Mouse (Mus musculus): ENCODE measurements around the gene Crx. TPM values are rescaled to one million over a fixed set of nuclear protein-coding genes. Genes with fewer than 3 reads are reported as not detected.

Crx gene
- polyA plus RNA-seq, 1 experiment from 2014 or later, result not detected

DNA sequence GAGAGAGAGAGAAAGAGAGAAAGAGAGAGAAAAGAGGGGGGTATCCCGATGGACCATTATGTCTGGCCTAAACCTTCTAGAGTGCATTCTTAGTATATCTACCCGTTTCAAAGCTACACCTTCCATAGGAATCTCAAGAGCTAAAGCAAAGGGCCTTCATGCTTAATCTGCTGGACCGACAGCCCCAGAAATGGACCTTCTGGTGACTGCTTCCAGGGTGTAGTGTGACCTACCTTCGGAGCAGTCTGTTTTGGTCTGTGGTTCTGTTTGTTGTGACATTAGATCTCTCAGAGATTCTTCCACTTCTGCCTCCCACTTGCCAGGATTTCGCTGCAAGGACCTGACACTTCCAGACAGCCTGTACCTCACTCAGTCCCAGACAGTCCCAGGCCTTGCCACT is 30.8 kb upstream of the Crx start:
- no peaks in the 10 kb centered on the region for H3K9me3 ChIP-seq
- no peak overlapping the region for H3K4me2 ChIP-seq
- WGBS, result 80% methylated on average over 5 of the region's 5 CpGs
- H3K4me1 ChIP-seq, result no peaks in the 10 kb centered on the region
- no peak overlapping the region for H3K27ac ChIP-seq
- ATAC-seq (ENCODE audit: low FRiP score), result no peak
- H3K36me3 ChIP-seq (replicated peaks), result no peaks in the 10 kb centered on the region
- H3K4me3 ChIP-seq (replicated peaks), result no peak overlapping the region
- no peaks in the 10 kb centered on the region for H3K27me3 ChIP-seq
- no peak overlapping the region for H3K9ac ChIP-seq

DNA sequence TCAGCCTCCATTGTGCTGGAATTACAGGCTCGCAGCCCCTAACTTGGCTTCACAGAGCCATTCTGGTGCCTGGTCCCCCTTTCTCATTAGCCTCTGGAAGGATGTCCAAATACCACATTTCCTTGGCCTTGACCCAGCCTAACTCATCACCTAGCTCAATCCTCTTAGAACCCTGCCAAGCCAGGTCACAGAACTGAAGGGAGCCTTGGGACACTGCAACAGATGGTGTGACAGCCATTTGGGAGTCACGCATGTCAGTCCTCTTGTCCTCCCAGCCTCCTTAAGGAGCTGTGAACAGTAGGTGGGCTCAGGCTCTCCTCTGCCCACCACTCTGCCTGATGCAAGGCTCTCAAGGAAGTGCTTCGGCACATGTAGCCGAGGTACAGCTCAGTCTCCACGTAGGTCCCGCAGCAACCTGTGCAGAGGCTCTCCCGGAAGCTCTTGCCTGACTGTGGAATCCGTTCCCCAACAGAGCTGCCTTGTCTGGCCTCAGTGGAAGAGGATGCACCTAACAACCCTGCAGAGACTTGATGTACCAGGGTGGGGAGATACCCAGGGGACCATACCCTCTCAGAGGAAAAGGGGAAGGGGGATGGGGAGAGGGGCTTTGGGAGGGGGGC is 28.3 kb upstream of the Crx start:
- 90% methylated on average over 8 of the region's 8 CpGs for WGBS
- Histone ChIP-seq H3K36me3 (replicated peaks) (no peaks in the 10 kb centered on the region), H3K4me3 (replicated peaks) (no peak overlapping the region)

DNA sequence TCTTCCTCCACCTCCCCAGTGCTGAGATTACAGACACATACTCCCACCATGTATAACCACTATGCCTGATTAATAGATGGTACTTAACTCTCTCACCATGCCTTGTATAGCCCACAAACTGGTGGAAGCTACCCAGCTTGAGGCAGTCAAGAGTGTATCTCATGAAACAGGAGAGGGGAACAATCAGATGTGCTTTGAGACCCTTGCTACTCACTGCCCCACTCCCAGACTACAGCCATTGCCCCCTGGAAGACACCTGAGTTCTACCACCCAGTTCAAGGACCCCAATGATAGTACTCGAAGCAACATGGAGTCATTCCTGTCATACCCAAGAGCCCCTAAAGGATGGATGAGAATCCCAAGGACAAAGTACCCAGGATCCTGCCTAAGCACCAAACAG is 26.8 kb upstream of the Crx start:
- no peak for ATAC-seq (ENCODE audit: low FRiP score)
- H3K4me1 ChIP-seq, result no peaks in the 10 kb centered on the region
- WGBS, result 81% methylated on average over 1 of the region's 1 CpGs
- no peak overlapping the region for H3K9ac ChIP-seq
- H3K9me3 ChIP-seq, result no peaks in the 10 kb centered on the region
- no peak overlapping the region for H3K4me2 ChIP-seq
- H3K36me3 ChIP-seq (replicated peaks), result no peaks in the 10 kb centered on the region
- H3K27me3 ChIP-seq, result no peaks in the 10 kb centered on the region
- H3K27ac ChIP-seq, result no peak overlapping the region
- no peak overlapping the region for H3K4me3 ChIP-seq (replicated peaks)

More for the DNA sequence above, 28.3 kb upstream of the Crx start:
- Histone ChIP-seq H3K27me3 (no peaks in the 10 kb centered on the region), H3K9me3 (no peaks in the 10 kb centered on the region), H3K27ac (no peak overlapping the region), H3K9ac (no peak overlapping the region), H3K4me1 (no peaks in the 10 kb centered on the region), H3K4me2 (no peak overlapping the region)
- ATAC-seq (ENCODE audit: low FRiP score), result no peak

DNA sequence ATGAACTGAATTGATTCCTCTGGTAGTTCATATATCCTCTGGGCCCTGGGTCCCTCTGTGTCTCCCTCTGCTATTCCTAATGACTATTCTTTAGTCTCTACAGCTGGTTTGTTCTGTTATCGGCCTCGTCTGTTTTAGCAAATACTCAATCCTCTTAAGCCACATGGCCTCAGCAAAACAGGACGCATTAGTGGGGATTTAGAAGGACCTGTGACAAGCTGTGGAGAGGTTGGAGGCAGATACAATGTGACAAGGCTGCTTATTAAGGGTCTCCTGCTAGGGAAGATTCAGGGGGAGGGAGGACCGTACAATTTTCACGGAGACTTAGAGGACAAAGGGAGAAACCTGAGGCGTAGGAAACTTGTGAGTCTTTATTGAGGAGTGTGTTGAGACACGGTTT is 26.1 kb upstream of the Crx start:
- WGBS, result 57% methylated on average over 7 of the region's 7 CpGs
- no peak overlapping the region for H3K27ac ChIP-seq
- H3K4me1 ChIP-seq, result no peaks in the 10 kb centered on the region
- no peak overlapping the region for H3K4me3 ChIP-seq (replicated peaks)
- no peaks in the 10 kb centered on the region for H3K27me3 ChIP-seq
- ATAC-seq (ENCODE audit: low FRiP score), result no peak
- H3K36me3 ChIP-seq (replicated peaks), result no peaks in the 10 kb centered on the region
- no peaks in the 10 kb centered on the region for H3K9me3 ChIP-seq
- H3K4me2 ChIP-seq, result no peak overlapping the region
- no peak overlapping the region for H3K9ac ChIP-seq

DNA sequence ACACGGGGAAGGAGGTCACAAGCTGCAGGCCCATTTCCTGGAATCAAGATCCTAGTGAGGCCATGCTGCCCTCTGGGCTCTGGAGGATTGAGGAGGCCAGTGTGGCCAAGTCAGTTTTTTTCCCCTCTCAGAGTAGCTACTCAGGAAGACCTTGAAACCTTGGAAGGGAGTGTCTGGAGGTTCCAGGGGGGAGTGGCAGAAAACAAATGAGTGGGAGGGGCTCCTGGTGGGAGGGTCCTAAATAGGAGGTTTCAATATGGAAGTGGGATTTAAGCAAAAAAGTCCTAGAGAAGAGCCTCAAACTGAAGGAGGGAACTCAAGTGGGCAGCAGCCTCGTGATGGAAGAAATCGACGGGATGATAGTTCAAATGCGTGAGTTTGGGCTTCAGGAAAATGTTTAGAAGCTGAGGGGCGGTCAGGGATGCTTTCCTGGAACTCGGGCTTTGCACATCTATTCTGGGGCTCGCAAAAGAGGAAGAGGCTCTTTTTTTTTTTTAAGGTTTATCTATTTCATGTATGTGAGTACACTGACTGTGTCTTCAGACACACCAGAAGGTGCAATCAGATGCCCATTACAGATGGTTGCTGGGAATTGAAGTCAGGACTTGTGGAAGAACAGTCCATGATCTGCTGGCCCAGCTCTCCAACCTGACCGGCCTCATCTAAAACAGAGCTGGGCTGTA is 21.7 kb upstream of the Crx start:
- ATAC-seq (ENCODE audit: low FRiP score), result no peak
- 85% methylated on average over 9 of the region's 9 CpGs for WGBS
- Histone ChIP-seq H3K9ac (no peak overlapping the region), H3K9me3 (no peaks in the 10 kb centered on the region), H3K4me3 (replicated peaks) (no peak overlapping the region), H3K36me3 (replicated peaks) (no peaks in the 10 kb centered on the region), H3K4me2 (no peak overlapping the region), H3K27me3 (no peaks in the 10 kb centered on the region), H3K27ac (no peak overlapping the region), H3K4me1 (no peaks in the 10 kb centered on the region)

DNA sequence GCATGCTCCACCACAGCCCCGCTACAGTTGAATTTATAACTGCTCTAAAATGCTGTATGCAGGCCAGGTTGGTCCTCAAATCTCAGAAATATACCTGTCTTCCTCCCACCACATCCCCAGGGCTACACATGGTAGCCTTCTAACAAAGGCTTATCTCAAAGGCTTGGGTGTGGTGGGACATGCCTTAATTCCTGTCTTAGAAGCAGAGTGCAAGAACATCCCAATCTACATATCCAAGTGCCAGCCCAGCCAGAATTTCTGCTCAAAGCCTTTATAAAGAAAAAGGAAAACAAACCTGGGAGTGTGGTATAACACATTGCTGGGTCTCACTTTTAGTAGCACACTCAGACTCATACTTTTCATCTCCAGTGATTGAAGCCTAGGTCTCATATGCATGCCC is 14.5 kb upstream of the Crx start:
- Histone ChIP-seq H3K36me3 (replicated peaks) (no peaks in the 10 kb centered on the region), H3K9ac (no peak overlapping the region), H3K9me3 (no peaks in the 10 kb centered on the region), H3K4me3 (replicated peaks) (no peak overlapping the region), H3K27me3 (no peaks in the 10 kb centered on the region), H3K4me2 (no peak overlapping the region), H3K27ac (no peak overlapping the region), H3K4me1 (no peaks in the 10 kb centered on the region)
- 59% methylated on average over 1 of the region's 1 CpGs for WGBS
- ATAC-seq (ENCODE audit: low FRiP score), result no peak

DNA sequence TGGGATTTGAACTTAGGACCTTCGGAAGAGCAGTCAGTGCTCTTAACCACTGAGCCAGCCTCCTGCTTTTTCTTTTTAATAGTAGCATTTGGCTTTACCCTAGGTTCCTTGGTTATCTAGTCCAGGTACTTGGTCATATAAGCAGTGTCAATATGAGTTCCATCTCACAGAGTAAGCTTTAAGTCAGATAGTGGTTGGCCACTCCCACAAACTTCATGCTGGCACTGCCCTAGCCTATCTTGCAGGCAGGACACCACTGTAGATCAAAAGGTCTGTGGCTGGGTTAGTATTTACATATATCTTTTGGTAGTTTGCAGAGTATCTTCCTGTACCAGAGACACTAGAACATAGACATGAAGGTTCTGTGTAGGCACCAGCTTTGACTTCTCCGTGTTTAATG is 4.4 kb upstream of the Crx start:
- Histone ChIP-seq H3K27me3 (no peaks in the 10 kb centered on the region), H3K4me2 (no peak overlapping the region), H3K9me3 (no peaks in the 10 kb centered on the region), H3K4me1 (peaks cover 9% of the 10 kb centered on the region), H3K27ac (no peak overlapping the region), H3K9ac (no peak overlapping the region), H3K36me3 (replicated peaks) (no peaks in the 10 kb centered on the region), H3K4me3 (replicated peaks) (no peak overlapping the region)
- WGBS, result 90% methylated on average over 2 of the region's 2 CpGs
- ATAC-seq (ENCODE audit: low FRiP score), result no peak

DNA sequence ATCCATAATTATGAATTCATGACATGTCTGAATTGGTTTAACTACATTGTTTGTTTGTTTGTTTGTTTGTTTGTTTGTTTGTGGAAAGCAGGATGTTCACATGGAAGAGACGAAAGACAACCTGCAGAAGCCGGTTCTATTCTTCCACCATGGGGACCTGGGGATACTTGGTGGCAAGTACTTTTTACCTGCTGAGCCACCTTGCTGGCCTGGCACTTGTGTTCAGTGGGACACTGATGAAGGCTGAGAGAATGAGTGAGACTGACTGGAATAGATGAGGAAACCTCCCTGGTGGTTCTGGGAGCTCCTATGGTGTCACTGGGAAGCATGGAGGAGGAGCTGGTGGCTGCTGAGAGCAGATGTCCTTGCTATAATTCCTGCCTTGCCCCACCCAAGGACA is 2.5 kb upstream of the Crx start, which contains the start of gene Crxos:
TSS of gene Crxos (plus strand) at position 301 of the 400 bp plus-strand sequence.
- no peak within 1 kb of the TSS for H3K27ac ChIP-seq
- 0 out of 2 replicates have a peak within 1 kb of the TSS, but pooled peaks have one; percentile 10 for H3K4me2 ChIP-seq

DNA sequence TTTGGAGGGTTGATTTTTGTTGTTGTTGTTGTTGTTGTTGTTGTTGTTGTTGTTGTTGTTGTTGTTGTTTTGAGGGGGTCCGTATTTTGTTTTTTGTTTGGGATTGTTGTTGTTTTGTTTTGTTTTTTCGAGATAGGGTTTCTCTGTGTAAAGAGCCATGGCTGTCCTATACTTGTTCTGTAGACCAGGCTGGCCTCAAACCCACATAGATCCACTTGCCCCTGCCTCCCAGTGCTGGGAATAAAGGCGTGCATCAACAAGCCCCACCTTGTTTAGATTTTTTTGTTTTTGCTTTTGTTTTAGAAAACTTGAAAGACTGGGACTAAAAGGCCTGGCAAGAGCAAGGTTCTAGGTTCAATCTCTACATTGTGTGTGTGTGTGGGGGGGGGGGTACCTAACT is 2.1 kb upstream of the Crx start:
- Histone ChIP-seq H3K27ac (no peak overlapping the region), H3K4me1 (peaks cover 9% of the 10 kb centered on the region), H3K4me2 (no peak overlapping the region), H3K9me3 (no peaks in the 10 kb centered on the region), H3K4me3 (replicated peaks) (no peak overlapping the region), H3K9ac (0 out of 2 replicates have a peak overlapping the region, but pooled peaks have one; percentile 38), H3K36me3 (replicated peaks) (no peaks in the 10 kb centered on the region), H3K27me3 (no peaks in the 10 kb centered on the region)
- 46% methylated on average over 3 of the region's 3 CpGs for WGBS
- no peak for ATAC-seq (ENCODE audit: low FRiP score)

More for the DNA sequence above, 2.5 kb upstream of the Crx start, which contains the start of gene Crxos:
- H3K9me3 ChIP-seq, result no peaks in the 10 kb centered on the region
- H3K36me3 ChIP-seq (replicated peaks), result no peaks in the 10 kb centered on the region
- no peaks in the 10 kb centered on the region for H3K27me3 ChIP-seq
- no peak for ATAC-seq (ENCODE audit: low FRiP score)
- H3K4me3 ChIP-seq (replicated peaks), result no peak within 1 kb of the TSS
- H3K9ac ChIP-seq, result 0 out of 2 replicates have a peak within 1 kb of the TSS, but pooled peaks have one; percentile 38
- 90% methylated on average over 2 of the region's 2 CpGs for WGBS
- peaks cover 9% of the 10 kb centered on the region for H3K4me1 ChIP-seq

DNA sequence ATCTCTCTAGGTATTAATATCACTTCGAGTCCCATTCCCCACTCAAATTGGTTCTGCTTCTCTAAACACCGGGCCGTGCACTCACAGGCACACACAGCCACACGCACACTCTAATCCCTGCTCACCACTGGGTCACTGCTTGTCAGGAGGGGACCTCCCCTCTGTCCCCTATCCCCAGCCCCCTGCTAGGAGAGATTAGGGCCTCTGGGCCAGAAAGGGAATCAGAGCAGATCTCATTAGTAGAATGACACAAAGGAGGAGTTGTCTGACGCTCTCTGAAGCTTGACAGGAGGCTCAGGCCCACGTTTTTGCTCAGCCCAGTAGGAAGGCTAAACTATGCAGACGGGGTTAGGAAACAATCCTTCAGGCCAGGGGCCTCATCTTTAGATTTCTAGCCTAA is 1.6 kb upstream of the Crx start:
- Histone ChIP-seq H3K9ac (0 out of 2 replicates have a peak overlapping the region, but pooled peaks have one; percentile 38), H3K9me3 (no peaks in the 10 kb centered on the region), H3K27ac (no peak overlapping the region), H3K4me1 (peaks cover 9% of the 10 kb centered on the region), H3K27me3 (no peaks in the 10 kb centered on the region), H3K4me3 (replicated peaks) (no peak overlapping the region), H3K4me2 (0 out of 2 replicates have a peak overlapping the region, but pooled peaks have one; percentile 10), H3K36me3 (replicated peaks) (no peaks in the 10 kb centered on the region)
- ATAC-seq (ENCODE audit: low FRiP score), result no peak
- 0% methylated on average over 7 of the region's 7 CpGs for WGBS

DNA sequence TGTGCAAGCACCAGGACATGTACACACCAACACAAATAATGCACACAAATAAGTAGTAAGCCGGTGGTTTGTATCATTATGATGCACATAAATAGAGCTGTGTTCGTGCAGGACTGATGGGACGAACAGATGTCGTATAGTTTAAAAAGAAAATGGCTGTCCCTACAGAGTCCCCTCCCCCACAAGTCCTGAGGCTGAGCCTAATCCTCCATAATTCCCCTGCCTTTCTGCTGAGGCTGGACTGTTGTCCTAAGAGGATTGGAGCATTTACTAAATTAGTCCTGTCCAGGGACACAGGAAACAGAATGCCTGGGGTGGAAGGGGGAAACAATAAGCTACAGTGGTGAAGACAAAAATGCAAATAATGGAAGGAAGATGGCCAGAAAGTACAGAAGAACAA is 15.7 kb downstream of the Crx start:
- no peak for ATAC-seq (ENCODE audit: low FRiP score)
- no peaks in the 10 kb centered on the region for H3K27me3 ChIP-seq
- no peak overlapping the region for H3K9ac ChIP-seq
- no peak overlapping the region for H3K27ac ChIP-seq
- 54% methylated on average over 4 of the region's 4 CpGs for WGBS
- H3K4me2 ChIP-seq, result no peak overlapping the region
- H3K9me3 ChIP-seq, result no peaks in the 10 kb centered on the region
- H3K4me3 ChIP-seq (replicated peaks), result no peak overlapping the region
- H3K4me1 ChIP-seq, result no peaks in the 10 kb centered on the region
- H3K36me3 ChIP-seq (replicated peaks), result no peaks in the 10 kb centered on the region

DNA sequence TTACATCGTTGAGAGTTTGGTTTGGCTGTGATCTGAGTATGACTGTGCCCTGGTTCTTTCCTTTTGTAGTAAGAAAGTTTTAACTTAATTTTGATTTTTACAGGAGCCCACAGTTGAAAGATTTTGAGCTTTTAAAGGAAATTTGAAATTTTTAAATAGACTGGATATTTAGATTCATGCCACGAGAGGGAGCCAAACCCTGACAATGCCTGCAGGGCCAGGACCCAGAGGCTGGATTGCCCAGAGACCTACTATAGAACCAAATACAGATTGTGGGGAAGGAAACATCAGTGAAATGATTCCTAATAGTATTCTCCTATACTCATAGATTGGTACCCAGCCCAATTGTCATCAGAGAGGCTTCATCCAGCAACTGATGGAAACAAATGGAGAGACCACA is 20.1 kb downstream of the Crx start:
- no peak overlapping the region for H3K4me2 ChIP-seq
- ATAC-seq (ENCODE audit: low FRiP score), result no peak
- no peaks in the 10 kb centered on the region for H3K9me3 ChIP-seq
- WGBS, result 36% methylated on average over 2 of the region's 2 CpGs
- H3K27ac ChIP-seq, result no peak overlapping the region
- no peaks in the 10 kb centered on the region for H3K36me3 ChIP-seq (replicated peaks)
- no peak overlapping the region for H3K4me3 ChIP-seq (replicated peaks)
- H3K9ac ChIP-seq, result no peak overlapping the region
- H3K27me3 ChIP-seq, result no peaks in the 10 kb centered on the region
- H3K4me1 ChIP-seq, result no peaks in the 10 kb centered on the region

DNA sequence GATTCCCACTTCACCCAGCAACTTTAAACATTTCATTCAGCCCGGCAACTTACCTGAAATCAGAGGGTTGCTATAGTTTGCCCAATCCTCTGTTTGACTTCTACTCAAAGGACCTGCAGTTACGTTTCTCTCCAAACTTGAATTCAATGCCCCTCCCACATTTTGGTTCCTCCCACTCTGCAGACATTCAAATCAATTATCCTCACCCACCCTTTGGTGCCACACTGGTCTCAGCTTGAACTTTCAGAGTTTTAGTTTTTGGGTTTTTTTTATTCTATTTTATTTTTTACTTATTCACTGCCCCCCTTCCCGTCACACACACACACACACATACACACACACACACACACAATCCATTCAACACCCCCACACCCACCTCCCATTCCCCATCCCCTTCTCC is 40.2 kb downstream of the Crx start, which contains the start of gene Obox6:
TSS of gene Obox6 (minus strand) at position 101 of the 400 bp plus-strand sequence.
- H3K4me2 ChIP-seq, result no peak within 1 kb of the TSS
- no peak within 1 kb of the TSS for H3K27ac ChIP-seq
- H3K4me3 ChIP-seq (replicated peaks), result no peak within 1 kb of the TSS
- H3K9me3 ChIP-seq, result peaks cover 25% of the 10 kb centered on the region; the same call in 1 of the 2 replicates
- 91% methylated on average over 3 of the region's 3 CpGs for WGBS
- no peak for ATAC-seq (ENCODE audit: low FRiP score)
- no peaks in the 10 kb centered on the region for H3K27me3 ChIP-seq
- H3K9ac ChIP-seq, result no peak within 1 kb of the TSS
- H3K4me1 ChIP-seq, result no peaks in the 10 kb centered on the region
- no peaks in the 10 kb centered on the region for H3K36me3 ChIP-seq (replicated peaks)

All from forebrain, embryonic 12.5 days (tissue).